Mouse (Mus musculus) c-Kit-positive CD71-positive TER-119-negative erythroid progenitor cells, embryonic 14.5 days (primary cell): ENCODE results near the gene Fam166b.

Experiments used
- DNase-seq: peaks from one replicate; pipeline ENCODE4 v3.0.0-alpha.2; 2013; ENCODE audit warnings: low read depth

Fam166b gene

DNA sequence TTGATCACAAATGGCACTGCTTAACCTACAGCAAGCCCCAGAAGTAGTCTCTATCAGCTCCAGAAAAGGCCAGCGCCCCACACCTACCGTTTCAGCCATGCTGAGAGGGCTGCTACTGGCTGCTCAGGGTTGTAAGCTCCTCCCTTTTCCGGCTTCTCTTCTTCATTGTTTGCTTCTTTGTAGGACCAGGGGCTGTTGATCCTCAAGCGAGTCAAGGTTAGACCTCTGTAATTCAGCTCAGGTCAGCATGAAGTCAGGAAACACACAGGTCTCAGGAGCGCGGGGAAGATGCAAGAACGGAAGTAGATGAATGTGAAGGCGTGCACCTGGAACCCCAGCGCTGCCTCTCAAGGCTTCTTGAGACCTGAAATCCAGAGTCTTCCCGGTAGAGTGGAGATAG is 24.2 kb downstream of the Fam166b start:
- DNase-seq = no peak

- no peak for DNase-seq
These were observed 26.7 kb downstream of the Fam166b start for GRCm38 (mm10) chr4:43402212-43402611.

GRCm38 (mm10) chr4:43401486-43401885 is 27.4 kb downstream of the Fam166b start:
- DNase-seq = no peak

- no peak for DNase-seq
These were observed 28.0 kb downstream of the Fam166b start for GRCm38 (mm10) chr4:43400976-43401375.

- no peak for DNase-seq
These were observed 29.4 kb downstream of the Fam166b start for GRCm38 (mm10) chr4:43399391-43400131.

- DNase-seq = no peak
These were observed 30.1 kb downstream of the Fam166b start for GRCm38 (mm10) chr4:43398829-43399331.

- no peak for DNase-seq
These were observed 30.9 kb downstream of the Fam166b start for GRCm38 (mm10) chr4:43398014-43398413.

GRCm38 (mm10) chr4:43396381-43396780 is 32.6 kb downstream of the Fam166b start:
- no peak for DNase-seq

DNA sequence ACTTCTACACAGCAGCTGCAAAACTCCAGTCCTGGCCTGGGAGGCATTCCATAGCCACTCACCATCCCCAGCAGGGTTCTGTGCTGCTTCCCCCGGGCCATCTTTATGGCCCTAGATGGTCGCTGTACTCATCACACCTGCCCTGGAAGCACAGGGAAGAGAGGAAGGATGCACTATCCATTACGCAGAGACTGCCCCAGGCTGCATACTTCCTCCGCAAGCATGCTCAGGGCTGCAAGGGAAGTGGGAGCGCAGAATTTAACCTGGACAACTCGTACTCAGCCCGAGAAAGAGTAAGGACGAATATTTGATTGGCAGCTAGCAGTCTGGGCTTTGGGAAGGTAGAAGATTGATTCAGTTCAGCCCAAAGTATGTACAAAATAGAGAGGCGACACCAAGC is 33.1 kb downstream of the Fam166b start:
- no peak for DNase-seq

- no peak for DNase-seq
These were observed 33.8 kb downstream of the Fam166b start for GRCm38 (mm10) chr4:43395147-43395546.

- no peak for DNase-seq
These were observed 34.5 kb downstream of the Fam166b start for GRCm38 (mm10) chr4:43394345-43394891.

- DNase-seq = no peak
These were observed 37.3 kb downstream of the Fam166b start for GRCm38 (mm10) chr4:43391521-43392050.

GRCm38 (mm10) chr4:43389845-43390440 is 39.0 kb downstream of the Fam166b start:
- DNase-seq = no peak

DNA sequence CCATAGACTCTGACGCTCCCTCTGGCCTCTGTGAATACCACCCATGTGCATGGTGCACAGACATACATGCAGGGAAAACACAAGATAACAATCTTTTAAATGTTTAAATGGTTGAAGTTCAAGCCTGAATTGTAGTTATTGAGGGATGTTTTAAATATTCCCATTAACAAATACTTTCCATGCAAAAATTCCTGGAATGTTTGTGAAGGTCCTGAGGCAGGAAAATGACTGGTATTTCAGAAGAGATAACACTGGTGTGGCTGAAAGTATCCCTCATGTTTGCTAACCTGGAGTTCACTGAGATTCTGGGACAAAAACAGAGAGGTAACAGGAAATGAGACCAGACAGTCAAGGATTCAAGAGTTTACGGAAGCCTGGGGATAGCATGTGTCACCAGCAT is 39.5 kb downstream of the Fam166b start:
- no peak for DNase-seq

DNA sequence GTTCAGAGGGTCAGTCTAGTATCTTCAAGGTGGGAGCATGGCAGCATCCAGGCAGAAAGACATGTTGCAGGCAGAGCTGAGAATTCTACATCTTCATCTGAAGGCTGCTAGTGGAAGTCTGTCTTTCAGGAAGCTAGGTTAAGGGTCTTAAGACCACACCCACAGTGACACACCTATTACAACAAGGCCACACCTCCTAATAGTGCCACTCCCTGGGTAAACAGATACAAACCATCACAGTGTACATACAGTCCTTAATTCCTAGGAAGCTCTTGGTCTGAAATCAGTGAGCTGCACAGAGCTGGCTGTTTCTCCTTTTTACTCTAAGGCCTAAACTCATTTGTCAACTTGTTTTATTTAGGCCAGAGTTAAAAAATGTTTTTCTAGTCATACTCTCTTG is 42.0 kb downstream of the Fam166b start:
- DNase-seq = no peak

- DNase-seq = no peak
These were observed 44.4 kb downstream of the Fam166b start for GRCm38 (mm10) chr4:43384541-43384940.

DNA sequence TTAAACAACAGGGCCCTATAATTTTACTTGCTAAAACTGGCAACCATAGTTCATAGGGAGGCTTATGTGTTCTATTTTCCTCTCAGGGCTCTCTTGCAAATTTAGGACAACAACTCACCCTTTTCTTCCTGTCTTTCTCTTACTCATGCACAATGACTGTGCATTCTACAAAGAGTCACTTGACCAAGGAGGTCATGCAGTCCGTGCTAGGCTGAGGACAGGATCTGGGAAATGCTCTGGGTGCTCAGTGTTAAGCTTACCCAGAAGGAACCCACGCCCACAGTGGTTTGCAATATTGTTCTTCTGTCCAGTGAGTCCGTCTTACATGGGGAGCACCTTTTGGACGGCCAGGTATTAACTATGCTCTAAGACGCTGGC is 44.9 kb downstream of the Fam166b start:
- no peak for DNase-seq

DNA sequence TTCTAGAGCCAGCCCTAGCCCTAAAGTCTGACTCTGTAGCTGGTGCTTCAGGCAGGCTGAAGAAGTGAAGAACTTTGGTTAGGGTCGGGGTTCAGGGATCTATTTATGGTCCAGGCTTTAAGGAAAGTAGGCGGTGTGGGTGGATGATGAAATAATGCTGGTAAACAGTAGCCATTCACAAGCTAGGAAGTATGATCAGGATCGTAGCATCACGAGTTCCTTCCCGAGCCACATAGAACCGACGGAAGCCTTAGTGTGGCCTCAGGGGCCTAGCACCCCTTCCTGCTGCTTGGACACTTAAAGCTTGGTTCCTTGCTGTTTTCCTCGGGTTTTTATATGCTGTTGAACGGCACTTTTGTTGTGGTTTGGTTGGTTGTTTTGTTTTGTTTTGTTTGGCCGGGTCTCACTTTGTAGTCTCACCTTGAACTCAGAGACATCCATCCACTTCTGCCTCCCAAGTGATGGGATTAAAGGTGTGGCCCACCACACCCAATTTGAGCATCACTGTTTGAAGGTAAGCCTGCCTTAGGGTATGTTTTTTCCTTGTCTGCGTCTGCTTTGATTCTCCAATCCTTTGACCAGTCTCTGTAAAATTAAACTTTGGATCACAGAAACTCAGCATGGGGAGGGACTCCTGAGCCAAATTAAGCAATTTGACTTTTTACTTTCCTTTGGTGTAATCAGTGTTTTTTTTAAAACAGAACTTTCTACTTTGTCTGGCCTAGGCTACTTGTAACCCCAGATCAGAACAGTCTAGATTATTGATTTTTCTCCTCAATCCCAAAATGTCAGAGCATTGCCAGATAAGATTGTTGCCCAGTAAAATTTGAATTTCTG is 45.5 kb downstream of the Fam166b start:
- DNase-seq = no peak

- no peak for DNase-seq
These were observed 46.5 kb downstream of the Fam166b start for GRCm38 (mm10) chr4:43382155-43383020.

- no peak for DNase-seq
These were observed 47.4 kb downstream of the Fam166b start, which contains the start of gene Rusc2 for GRCm38 (mm10) chr4:43381408-43382154. TSS of gene Rusc2 (plus strand) at chr4:43381979.
